Mouse (Mus musculus): ENCODE results near the gene Gm9639.

GRCm38 (mm10) chr10:77819203-77819602 is 24.3 kb upstream of the Gm9639 start:
- TF ChIP-seq CTCF (IDR thresholded peaks at IDR 0.05; ENCODE audit: low read depth) (no peak), EP300 (IDR thresholded peaks at IDR 0.05; ENCODE audit: low read depth) (no peak)

Data from liver, postnatal 0 days (tissue).